Mouse (Mus musculus) MEL (cell line): ENCODE results near the gene Slc13a3.

Experiments
- CTCF ChIP-seq, 3 experiments: IDR thresholded peaks in 2 of 3; conservative IDR thresholded peaks in 1 of 3; 2 replicates each; pipeline ENCODE4 v1.5.1; 2011 to 2012; ENCODE audit warnings: low read length in 3 of 3, low read depth in 2 of 3, mild to moderate bottlenecking in 2 of 3, improper control_type of control experiment in 1 of 3, inconsistent platforms in 1 of 3, mixed read lengths in 1 of 3, moderate library complexity in 1 of 3; ENCODE audit not compliant: control insufficient read depth in 1 of 3, insufficient read depth in 1 of 3, poor library complexity in 1 of 3, severe bottlenecking in 1 of 3
- ELF1 ChIP-seq: IDR thresholded peaks from 2 replicates; pipeline ENCODE4 v1.6.1; 2014; ENCODE audit warnings: low read depth, mild to moderate bottlenecking, inconsistent platforms, low read length, improper control_type of control experiment, moderate library complexity
- ETS1 ChIP-seq: IDR thresholded peaks from 2 replicates; pipeline ENCODE4 v1.6.1; 2012; ENCODE audit warnings: low read depth, mild to moderate bottlenecking, inconsistent platforms, low read length, improper control_type of control experiment, moderate library complexity
- POLR2A ChIP-seq, 2 experiments: IDR thresholded peaks; 2 replicates each; pipeline ENCODE4 v1.6.1; 2011 to 2012; ENCODE audit warnings: low read length in 2 of 2, mild to moderate bottlenecking in 2 of 2, control low read depth in 1 of 2, improper control_type of control experiment in 1 of 2, low read depth in 1 of 2, moderate library complexity in 1 of 2; ENCODE audit not compliant: control insufficient read depth in 1 of 2, insufficient read depth in 1 of 2, poor library complexity in 1 of 2
- ZKSCAN1 ChIP-seq: IDR thresholded peaks from 2 replicates; pipeline ENCODE4 v1.6.1; 2012; ENCODE audit warnings: low read depth, mild to moderate bottlenecking, inconsistent platforms, low read length, improper control_type of control experiment, moderate library complexity

GRCm38 (mm10) chr2:165473003-165473402 lies at the start of gene Slc13a3:
- no peak for TF ChIP-seq POLR2A (IDR thresholded peaks at IDR 0.05; ENCODE audit: control insufficient read depth in 1 of 2, insufficient read depth in 1 of 2, low read depth in 1 of 2, low read length in 2 of 2, poor library complexity in 1 of 2)
- TF ChIP-seq CTCF (IDR thresholded peaks at IDR 0.05 in 2 of 3, conservative IDR thresholded peaks at IDR 0.05 in 1 of 3; ENCODE audit: control insufficient read depth in 1 of 3, insufficient read depth in 1 of 3, low read depth in 2 of 3, low read length in 3 of 3, poor library complexity in 1 of 3, severe bottlenecking in 1 of 3), result no peak
- TF ChIP-seq ETS1, result no peak
- no peak for TF ChIP-seq ELF1
- TF ChIP-seq ZKSCAN1, result no peak
